ENCODE assay signal across 8 mouse cellular contexts in the genomic region with DNA sequence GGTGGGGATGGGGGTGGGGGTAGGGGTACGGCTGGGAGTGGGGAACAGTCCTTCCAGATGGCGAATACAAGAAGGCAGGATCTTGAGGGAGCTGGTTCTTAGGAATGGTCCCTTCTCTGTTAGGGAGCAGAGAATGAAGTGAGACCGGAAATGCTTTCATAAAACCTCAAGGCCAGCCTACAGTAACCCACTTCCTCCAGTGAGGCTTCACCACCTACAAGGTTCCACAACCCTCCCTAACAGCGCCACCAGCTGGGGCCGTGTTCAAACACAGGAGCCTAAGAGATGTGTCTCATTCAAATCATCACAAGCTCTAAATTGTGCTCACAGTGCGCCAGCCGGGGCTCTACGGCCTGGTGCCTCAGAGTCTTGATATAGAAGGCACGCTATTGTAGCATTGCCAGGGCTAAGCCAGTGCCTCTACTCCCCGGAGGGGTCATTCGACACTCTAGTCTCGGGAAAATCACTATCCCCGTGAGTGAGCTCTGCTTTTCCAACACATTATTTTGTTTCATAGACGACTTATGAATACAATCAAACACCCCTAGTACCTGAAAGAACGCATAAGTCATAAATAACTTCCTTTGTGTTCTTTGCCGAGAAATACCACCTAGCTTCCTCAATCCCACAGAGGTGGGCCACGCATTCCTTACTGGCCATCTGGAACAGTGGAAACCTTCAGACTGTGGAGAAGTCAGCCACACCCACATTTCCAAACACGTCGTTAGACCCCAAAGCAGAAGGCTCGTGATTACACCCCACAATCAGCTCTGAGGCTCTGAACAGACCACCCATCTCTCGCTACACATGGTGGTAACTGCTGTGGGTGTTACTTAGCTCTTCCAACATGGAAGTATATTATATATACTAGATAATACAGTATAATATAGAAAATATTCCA.
DNase-seq lines count a peak whose midpoint lies in the region; ATAC-seq and TF ChIP-seq lines count a peak whose summit lies in the region.

No protein-coding gene starts in this region.

- TF ChIP-seq CTCF in left cerebral cortex, adult 2 months (IDR thresholded peaks at IDR 0.05): peak; percentile 62

- peak; percentile 68 for DNase-seq in Muller cell, postnatal 12 days (ENCODE audit: inconsistent ontology term)
- peak; percentile 85 for DNase-seq in gastrocnemius, postnatal 10 days
- DNase-seq in hindlimb bud, embryonic 11.5 days (ENCODE audit: extremely low spot score, low read depth, low spot score): peak; percentile 18
- peak; percentile 36 to 42 for DNase-seq in left cerebral cortex, adult 2 months (ENCODE audit: extremely low spot score in 1 of 2, low spot score in 2 of 2)
- peak; percentile 90 to 91 for DNase-seq in lung, postnatal 4 days
- peak; percentile 73 for DNase-seq in spleen, adult 12 weeks (ENCODE audit: low spot score)

- H3K27ac ChIP-seq in left cerebral cortex, adult 2 months: no peak overlapping the region

- intact Hi-C loops in left cerebral cortex, adult 2 months (cut with DNase I): loop anchor here (2.0 to 5.0 kb wide), 2 partner anchors 297 to 324 kb away; no protein-coding TSS in a partner anchor

- no peak overlapping the region for H3K4me3 ChIP-seq in left cerebral cortex, adult 2 months

- peak; percentile 94 for ATAC-seq in common myeloid progenitor, adult 5-6 weeks (replicated peaks; ENCODE audit: low read depth, poor library complexity, severe bottlenecking)
- no peak for ATAC-seq in erythroid progenitor cell, adult 5-6 weeks (replicated peaks; ENCODE audit: low FRiP score, poor library complexity, severe bottlenecking)

Comparison
In these comparisons a context has a peak if more than half of its experiments do, and no peak if none do; other contexts are left out.
1. DNase-seq: peak in every context shown above with its lines; median percentile 90 in lung, postnatal 4 days; 85 in gastrocnemius, postnatal 10 days; 73 in spleen, adult 12 weeks; 68 in Muller cell, postnatal 12 days; 39 in left cerebral cortex, adult 2 months; 18 in hindlimb bud, embryonic 11.5 days.